Mouse (Mus musculus) testis, adult 10 weeks (tissue): ENCODE results near the gene Ttc12. TPM values are rescaled to one million over a fixed set of nuclear protein-coding genes. Genes with fewer than 3 reads are reported as not detected.

Experiments
- polyA plus RNA-seq: library from polyadenylated mRNA; stranded (reverse); fragments of 350-450 nt; fragmentation: Illumina TruSeq; extraction: RNeasy Lipid Tissue Mini Kit (QIAGEN cat#74804); gene quantifications from one replicate; pipeline ENCODE4 v1.2.3, GENCODE M21; 2014; ENCODE audit warnings: low read depth, low replicate concordance

Gene Ttc12
- 42.8 TPM for polyA plus RNA-seq

DNA sequence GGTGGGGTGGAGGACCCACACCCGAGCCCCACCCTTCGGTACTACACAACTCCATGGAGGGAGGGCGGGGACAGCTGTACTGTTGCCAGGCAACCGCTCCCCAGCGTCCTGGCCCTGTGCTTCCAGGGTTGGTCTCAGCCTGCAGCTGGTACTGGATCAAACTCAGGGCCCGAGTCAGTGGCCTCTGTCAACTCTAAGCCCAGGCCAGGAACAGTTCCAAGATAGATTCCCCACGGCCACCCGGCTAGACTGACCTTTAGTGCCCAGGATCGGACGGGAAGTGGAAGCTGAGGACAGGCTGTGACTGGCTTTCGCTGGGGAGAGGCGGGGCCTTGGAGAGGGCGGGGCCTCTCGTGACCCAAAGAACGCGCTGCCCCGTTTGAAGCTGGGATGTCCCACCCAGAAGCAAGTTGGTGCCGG, at the start of gene Ttc12:
Gene Ttc12, minus strand, starts transcription at position 334 of the 420 bp plus-strand sequence.

GRCm38 (mm10) chr9:49426921-49427320, 59.1 kb downstream of the Ttc12 start, which contains the start of gene Ankk1:
TSS of gene Ankk1 (minus strand) at chr9:49427021.

Other genes starting within 250 kb of the Ttc12 start
- gene Gm4894, start 235.7 kb downstream of the Ttc12 start, polyA plus RNA-seq: not detected
- 0.25 TPM for gene Drd2, start 145.6 kb downstream of the Ttc12 start, polyA plus RNA-seq
- gene Ankk1, start 59.2 kb downstream of the Ttc12 start, polyA plus RNA-seq: 0.07 TPM